Mouse (Mus musculus) MEL (cell line): ENCODE results near the gene Stard7. TPM values are rescaled to one million over a fixed set of nuclear protein-coding genes. Genes with fewer than 3 reads are reported as not detected.

Experiments used
- DNase-seq: peaks from one replicate; pipeline ENCODE4 v3.0.0; 2011; ENCODE audit warnings: low read depth, low spot score
- H3K27ac ChIP-seq: 2 replicates; pipeline ENCODE4 v1.5.1; 2012; ENCODE audit warnings: low read depth, mild to moderate bottlenecking, control low read depth, low read length, moderate library complexity; ENCODE audit not compliant: control insufficient read depth
- H3K27me3 ChIP-seq, 2 experiments: fragments of 150-350 bp in 1 of 2; sonication (generic) in 1 of 2; 2 replicates each; pipeline ENCODE4 v1.6.1; 2012; ENCODE audit warnings: low read length in 2 of 2, mild to moderate bottlenecking in 2 of 2, improper control_type of control experiment in 1 of 2, moderate library complexity in 1 of 2; ENCODE audit not compliant: insufficient read depth in 2 of 2, control insufficient read depth in 1 of 2
- H3K36me3 ChIP-seq, 2 experiments: 2 replicates each; pipeline ENCODE4 v1.6.1; 2012 to 2014; ENCODE audit warnings: low read length in 2 of 2, improper control_type of control experiment in 1 of 2, inconsistent platforms in 1 of 2, mild to moderate bottlenecking in 1 of 2; ENCODE audit not compliant: insufficient read depth in 2 of 2, control insufficient read depth in 1 of 2
- H3K4me1 ChIP-seq, 2 experiments: fragments of 150-350 bp in 1 of 2; sonication (generic) in 1 of 2; 2 replicates each; pipeline ENCODE4 v1.6.1; 2012; ENCODE audit warnings: low read length in 2 of 2, improper control_type of control experiment in 1 of 2, mild to moderate bottlenecking in 1 of 2; ENCODE audit not compliant: insufficient read depth in 2 of 2, control insufficient read depth in 1 of 2
- H3K4me3 ChIP-seq, 2 experiments: fragments of 150-350 bp in 1 of 2; sonication (generic) in 1 of 2; 2 replicates each; pipeline ENCODE4 v1.5.1; 2012; ENCODE audit warnings: low read depth in 2 of 2, low read length in 2 of 2, mild to moderate bottlenecking in 2 of 2, moderate library complexity in 2 of 2, control low read depth in 1 of 2, improper control_type of control experiment in 1 of 2; ENCODE audit not compliant: control insufficient read depth in 1 of 2, insufficient read depth in 1 of 2
- H3K79me2 ChIP-seq: 2 replicates; pipeline ENCODE4 v1.6.1; 2012; ENCODE audit warnings: mild to moderate bottlenecking, low read length, moderate library complexity; ENCODE audit not compliant: control insufficient read depth, poor library complexity, insufficient read depth
- H3K9ac ChIP-seq: 2 replicates; pipeline ENCODE4 v1.6.1; 2012; ENCODE audit warnings: low read depth, mild to moderate bottlenecking, control low read depth, low read length, moderate library complexity; ENCODE audit not compliant: control insufficient read depth, poor library complexity, severe bottlenecking
- H3K9me3 ChIP-seq: fragments of 150-350 bp; sonication (generic); replicated peaks from 2 replicates; pipeline ENCODE4 v1.6.1; 2012; ENCODE audit warnings: mild to moderate bottlenecking, low read length, improper control_type of control experiment, moderate library complexity; ENCODE audit not compliant: insufficient read depth
- CHD2 ChIP-seq: IDR thresholded peaks from 2 replicates; pipeline ENCODE4 v1.6.1; 2011; ENCODE audit warnings: low read length, improper control_type of control experiment
- CTCF ChIP-seq, 3 experiments: IDR thresholded peaks in 2 of 3; conservative IDR thresholded peaks in 1 of 3; 2 replicates each; pipeline ENCODE4 v1.5.1; 2011 to 2012; ENCODE audit warnings: low read length in 3 of 3, low read depth in 2 of 3, mild to moderate bottlenecking in 2 of 3, improper control_type of control experiment in 1 of 3, inconsistent platforms in 1 of 3, mixed read lengths in 1 of 3, moderate library complexity in 1 of 3; ENCODE audit not compliant: control insufficient read depth in 1 of 3, insufficient read depth in 1 of 3, poor library complexity in 1 of 3, severe bottlenecking in 1 of 3
- E2F4 ChIP-seq: IDR thresholded peaks from 2 replicates; pipeline ENCODE4 v1.6.1; 2011; ENCODE audit warnings: low read depth, low read length, improper control_type of control experiment, borderline replicate concordance
- ELF1 ChIP-seq: IDR thresholded peaks from 2 replicates; pipeline ENCODE4 v1.6.1; 2014; ENCODE audit warnings: low read depth, mild to moderate bottlenecking, inconsistent platforms, low read length, improper control_type of control experiment, moderate library complexity
- EP300 ChIP-seq, 2 experiments: IDR thresholded peaks; 2 replicates each; pipeline ENCODE4 v1.6.1; 2011; ENCODE audit warnings: improper control_type of control experiment in 2 of 2, low read length in 2 of 2, low read depth in 1 of 2, mild to moderate bottlenecking in 1 of 2
- ETS1 ChIP-seq: IDR thresholded peaks from 2 replicates; pipeline ENCODE4 v1.6.1; 2012; ENCODE audit warnings: low read depth, mild to moderate bottlenecking, inconsistent platforms, low read length, improper control_type of control experiment, moderate library complexity
- GABPA ChIP-seq: IDR thresholded peaks from 2 replicates; pipeline ENCODE4 v1.6.1; 2012; ENCODE audit warnings: low read depth, mild to moderate bottlenecking, inconsistent platforms, low read length, improper control_type of control experiment, moderate library complexity
- GATA1 ChIP-seq: IDR thresholded peaks from 2 replicates; pipeline ENCODE4 v1.6.1; 2011; ENCODE audit warnings: low read depth, low read length, improper control_type of control experiment
- JUND ChIP-seq: IDR thresholded peaks from 2 replicates; pipeline ENCODE4 v1.6.1; 2011; ENCODE audit warnings: low read depth, mild to moderate bottlenecking, improper control_type of control experiment, low read length
- MAFK ChIP-seq: IDR thresholded peaks from 2 replicates; pipeline ENCODE4 v1.6.1; 2011; ENCODE audit warnings: low read depth, mild to moderate bottlenecking, low read length, improper control_type of control experiment, borderline replicate concordance
- MAZ ChIP-seq: IDR thresholded peaks from 2 replicates; pipeline ENCODE4 v1.6.1; 2012; ENCODE audit warnings: low read depth, mild to moderate bottlenecking, inconsistent platforms, low read length, improper control_type of control experiment
- MEF2A ChIP-seq: IDR thresholded peaks from 2 replicates; pipeline ENCODE4 v1.6.1; 2014; ENCODE audit warnings: low read depth, mild to moderate bottlenecking, inconsistent platforms, low read length, improper control_type of control experiment; ENCODE audit not compliant: poor library complexity, insufficient replicate concordance, severe bottlenecking; ENCODE audit errors: extremely low read depth
- MXI1 ChIP-seq: IDR thresholded peaks from 2 replicates; pipeline ENCODE4 v1.6.1; 2011; ENCODE audit warnings: mild to moderate bottlenecking, low read depth, low read length, improper control_type of control experiment
- MYC ChIP-seq: IDR thresholded peaks from 2 replicates; pipeline ENCODE4 v1.6.1; 2011; ENCODE audit warnings: low read depth, mild to moderate bottlenecking, low read length, improper control_type of control experiment, moderate library complexity
- NRF1 ChIP-seq: IDR thresholded peaks from 2 replicates; pipeline ENCODE4 v1.6.1; 2014; ENCODE audit warnings: low read depth, mild to moderate bottlenecking, inconsistent platforms, low read length, improper control_type of control experiment, moderate library complexity; ENCODE audit not compliant: poor library complexity, insufficient read depth, severe bottlenecking
- RAD21 ChIP-seq: IDR thresholded peaks from 2 replicates; pipeline ENCODE4 v1.6.1; 2011; ENCODE audit warnings: mild to moderate bottlenecking, low read depth, low read length, improper control_type of control experiment
- SIN3A ChIP-seq: IDR thresholded peaks from 2 replicates; pipeline ENCODE4 v1.6.1; 2012; ENCODE audit warnings: low read length, improper control_type of control experiment, inconsistent platforms
- SMC3 ChIP-seq: IDR thresholded peaks from 2 replicates; pipeline ENCODE4 v1.6.1; 2011; ENCODE audit warnings: low read depth, low read length, improper control_type of control experiment
- TAL1 ChIP-seq: IDR thresholded peaks from 2 replicates; pipeline ENCODE4 v1.6.1; 2012; ENCODE audit warnings: mild to moderate bottlenecking, inconsistent platforms, low read length, moderate library complexity, mixed read lengths
- TCF12 ChIP-seq: IDR thresholded peaks from 2 replicates; pipeline ENCODE4 v1.6.1; 2014; ENCODE audit warnings: low read depth, mild to moderate bottlenecking, inconsistent platforms, low read length, improper control_type of control experiment, moderate library complexity
- USF2 ChIP-seq, 2 experiments: IDR thresholded peaks; 2 replicates each; pipeline ENCODE4 v1.6.1; 2011 to 2012; ENCODE audit warnings: improper control_type of control experiment in 2 of 2, low read length in 2 of 2, borderline replicate concordance in 1 of 2, inconsistent platforms in 1 of 2, low read depth in 1 of 2, mild to moderate bottlenecking in 1 of 2; ENCODE audit not compliant: insufficient read depth in 1 of 2
- ZC3H11A ChIP-seq: IDR thresholded peaks from 2 replicates; pipeline ENCODE4 v1.6.1; 2012; ENCODE audit warnings: low read depth, mild to moderate bottlenecking, inconsistent platforms, low read length, improper control_type of control experiment
- ZKSCAN1 ChIP-seq: IDR thresholded peaks from 2 replicates; pipeline ENCODE4 v1.6.1; 2012; ENCODE audit warnings: low read depth, mild to moderate bottlenecking, inconsistent platforms, low read length, improper control_type of control experiment, moderate library complexity
- polyA plus RNA-seq, 2 experiments: library from polyadenylated mRNA; stranded (reverse) in 1 of 2; unstranded in 1 of 2; fragments of >175 nt in 1 of 2; fragments of >200 nt in 1 of 2; gene quantifications; 2 replicates each; pipeline versions ENCODE4 v1.2.1 to v1.2.4; 2012; ENCODE audit warnings: low replicate concordance in 2 of 2, low read depth in 1 of 2; ENCODE audit not compliant: insufficient read length in 2 of 2, insufficient read depth in 1 of 2, missing spikeins in 1 of 2
- total RNA-seq: library from RNA; depleted of rRNA; stranded (reverse); fragments of 300-350 nt; gene quantifications from 2 replicates; pipeline ENCODE4 v1.2.3, GENCODE M21; 2012

The Stard7 gene
- total and polyA plus RNA-seq, 3 experiments, result 87.7 to 134 (median 87.9) TPM

DNA sequence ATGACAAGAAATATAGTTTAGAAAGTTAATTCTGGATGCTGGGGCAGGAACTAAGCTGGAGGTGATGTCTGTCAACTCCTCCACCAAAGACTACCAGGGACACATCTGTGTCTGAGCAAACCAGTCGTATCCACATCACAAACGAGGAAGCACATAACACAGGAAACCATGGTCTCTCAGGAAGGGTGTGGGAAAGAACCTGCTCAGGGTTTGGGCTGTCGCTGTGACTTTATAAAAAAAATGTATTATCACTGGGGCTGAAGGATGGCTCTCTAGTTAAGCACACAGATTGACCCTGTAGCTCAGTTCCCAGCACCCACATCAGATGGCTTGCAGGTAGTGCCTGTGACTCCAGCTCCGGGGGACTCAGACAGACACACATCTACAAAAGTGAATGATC is 49.1 kb downstream of the Stard7 start:
- H3K4me1 ChIP-seq, result no peaks in the 10 kb centered on the region
- H3K27ac ChIP-seq, result no peak overlapping the region
- H3K79me2 ChIP-seq, result no peaks in the 10 kb centered on the region
- no peak overlapping the region for H3K9ac ChIP-seq
- peaks cover 0 to 2% of the 10 kb centered on the region in 2 experiments; a peak in 1 of 4 replicates for H3K27me3 ChIP-seq
- no peaks in the 10 kb centered on the region for H3K36me3 ChIP-seq
- no peak for DNase-seq
- no peak for TF ChIP-seq ZKSCAN1
- TF ChIP-seq E2F4, result no peak
- TF ChIP-seq MYC, result no peak
- no peak for TF ChIP-seq SIN3A
- no peaks in the 10 kb centered on the region for H3K9me3 ChIP-seq
- H3K4me3 ChIP-seq, result no peak overlapping the region

DNA sequence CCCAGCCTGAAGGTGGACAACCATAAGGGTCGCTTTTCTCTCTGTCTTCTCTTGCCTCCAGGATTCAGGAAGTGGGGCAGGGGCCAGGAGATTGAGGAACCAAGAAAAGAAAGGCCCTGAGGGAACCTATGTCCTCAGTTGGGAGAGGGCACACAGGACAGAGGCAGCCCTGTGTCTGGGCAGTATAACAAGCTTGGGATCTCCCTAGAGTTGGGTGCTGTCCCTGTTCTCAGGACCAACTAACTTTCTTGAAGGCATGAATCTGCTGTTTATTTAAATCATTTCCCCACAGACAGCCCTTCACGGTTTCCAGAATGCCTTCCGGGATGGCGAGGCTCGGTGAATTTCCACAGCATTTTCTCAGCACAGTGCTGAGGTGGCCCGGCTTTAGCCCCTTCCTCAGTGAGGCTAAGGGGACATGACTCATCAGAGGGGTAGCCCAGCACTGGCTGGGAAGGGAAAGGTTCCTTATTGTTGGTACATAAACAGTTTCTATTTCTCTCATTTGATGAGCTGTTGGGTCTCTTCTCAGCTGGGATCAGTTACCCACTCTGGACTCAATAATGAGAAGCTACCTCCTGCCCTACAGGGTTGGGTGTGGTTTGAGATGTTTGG is 52.8 kb downstream of the Stard7 start:
- Histone ChIP-seq H3K9ac (no peak overlapping the region), H3K36me3 (no peaks in the 10 kb centered on the region), H3K9me3 (no peaks in the 10 kb centered on the region), H3K4me1 (0 out of 4 replicates have a peak, but pooled peaks cover 0 to 3% of the 10 kb centered on the region in 2 experiments), H3K4me3 (no peak overlapping the region), H3K27ac (no peak overlapping the region), H3K79me2 (no peaks in the 10 kb centered on the region), H3K27me3 (peaks cover 0 to 2% of the 10 kb centered on the region in 2 experiments; a peak in 1 of 4 replicates)
- no peak for DNase-seq
- TF ChIP-seq EP300 (IDR thresholded peaks at IDR 0.05; ENCODE audit: low read depth in 1 of 2, low read length in 2 of 2), result no peak
- no peak for TF ChIP-seq MAFK
- TF ChIP-seq ETS1, result no peak
- TF ChIP-seq SIN3A, result no peak
- TF ChIP-seq CHD2, result no peak

DNA sequence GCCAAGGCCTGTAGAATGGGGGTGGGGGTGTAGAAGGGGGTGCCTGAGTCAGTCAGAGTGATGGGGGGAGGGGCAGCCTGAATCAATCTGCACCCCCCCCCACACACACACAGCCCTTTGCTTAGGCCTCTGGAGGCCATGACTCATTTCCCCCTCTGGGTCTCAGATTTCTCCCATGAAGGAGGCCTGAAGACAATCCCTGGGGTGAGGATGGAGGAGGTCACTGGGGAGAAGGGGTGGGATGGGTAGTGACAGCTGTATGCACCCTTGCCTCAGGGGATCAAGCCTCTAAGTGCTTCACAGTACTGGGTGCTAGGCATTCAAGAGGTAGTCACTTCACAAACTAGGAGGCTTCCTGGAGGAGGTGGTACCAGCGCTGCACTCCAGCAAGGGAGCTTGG is 53.6 kb downstream of the Stard7 start:
- TF ChIP-seq ETS1 (no peak), ZKSCAN1 (no peak), MAZ (no peak), ZC3H11A (no peak), RAD21 (no peak), EP300 (IDR thresholded peaks at IDR 0.05; ENCODE audit: low read depth in 1 of 2, low read length in 2 of 2) (no peak), CTCF (IDR thresholded peaks at IDR 0.05 in 2 of 3, conservative IDR thresholded peaks at IDR 0.05 in 1 of 3; ENCODE audit: control insufficient read depth in 1 of 3, insufficient read depth in 1 of 3, low read depth in 2 of 3, low read length in 3 of 3, poor library complexity in 1 of 3, severe bottlenecking in 1 of 3) (no peak), TCF12 (no peak), JUND (no peak), GABPA (no peak), USF2 (IDR thresholded peaks at IDR 0.05; ENCODE audit: borderline replicate concordance in 1 of 2, insufficient read depth in 1 of 2, low read depth in 1 of 2, low read length in 2 of 2) (no peak), NRF1 (no peak), SIN3A (no peak), MXI1 (no peak), SMC3 (no peak), GATA1 (no peak), TAL1 (no peak), ELF1 (no peak), MAFK (no peak), MEF2A (no peak)
- TF ChIP-seq, all 39 proteins: peak for 0
- Histone ChIP-seq H3K4me1 (peaks cover 0 to 11% of the 10 kb centered on the region in 2 experiments; a peak in 2 of 4 replicates), H3K9ac (no peak overlapping the region), H3K36me3 (no peaks in the 10 kb centered on the region), H3K9me3 (no peaks in the 10 kb centered on the region), H3K27ac (no peak overlapping the region), H3K4me3 (no peak overlapping the region), H3K79me2 (no peaks in the 10 kb centered on the region), H3K27me3 (no peaks in the 10 kb centered on the region)
- no peak for DNase-seq
